Mouse (Mus musculus) midbrain, embryonic 11.5 days (tissue): ENCODE data around the gene Abca8b. TPM values are rescaled to one million over a fixed set of nuclear protein-coding genes. Genes with fewer than 3 reads are reported as not detected.
A peak's percentile ranks its signal among the peaks of the same experiment; 100 is the strongest.

Source experiments
- ATAC-seq: fragments of 200-750 bp; cut with Nextera tagmentation; 2 replicates; pipeline ENCODE4 v1.8.0; 2017; ENCODE audit warnings: moderate TSS enrichment, moderate library complexity; ENCODE audit not compliant: low FRiP score
- DNase-seq: peaks from one replicate; pipeline ENCODE4 v3.0.0; 2015; ENCODE audit warnings: low spot score; ENCODE audit errors: missing footprints
- H3K27ac ChIP-seq: fragments of 300-500 bp; sonication (generic); 2 replicates; pipeline ENCODE4 v1.5.1; 2014; ENCODE audit warnings: low read depth, low read length
- H3K27me3 ChIP-seq: fragments of 300-500 bp; sonication (generic); 2 replicates; pipeline ENCODE4 v1.6.1; 2014; ENCODE audit warnings: mild to moderate bottlenecking, low read length, moderate library complexity, mixed read lengths; ENCODE audit not compliant: control insufficient read depth, insufficient read depth
- H3K36me3 ChIP-seq: fragments of 300-500 bp; sonication (generic); 2 replicates; pipeline ENCODE4 v1.6.1; 2014; ENCODE audit warnings: mild to moderate bottlenecking, low read length, moderate library complexity, mixed read lengths; ENCODE audit not compliant: control insufficient read depth, insufficient read depth
- H3K4me1 ChIP-seq: fragments of 300-500 bp; sonication (generic); 2 replicates; pipeline ENCODE4 v1.6.1; 2014; ENCODE audit warnings: low read length; ENCODE audit not compliant: control insufficient read depth, insufficient read depth
- H3K4me2 ChIP-seq: fragments of 300-500 bp; sonication (generic); 2 replicates; pipeline ENCODE4 v1.6.1; 2014; ENCODE audit warnings: mild to moderate bottlenecking, moderate library complexity
- H3K4me3 ChIP-seq: fragments of 300-500 bp; sonication (generic); 2 replicates; pipeline ENCODE4 v1.5.1; 2014; ENCODE audit warnings: low read depth, low read length
- H3K9ac ChIP-seq: fragments of 300-500 bp; sonication (generic); 2 replicates; pipeline ENCODE4 v1.6.1; 2014; ENCODE audit warnings: low read length
- H3K9me3 ChIP-seq: fragments of 300-500 bp; sonication (generic); 2 replicates; pipeline ENCODE4 v1.6.1; 2016; ENCODE audit warnings: low read length; ENCODE audit not compliant: control insufficient read depth
- WGBS: fragments of 180-500 bp; shearing (Covaris S2); extraction: QIAGEN DNeasy Blood & Tissue Kit; methylation state at CpG from one replicate; pipeline ENCODE4 v1.1.7; 2014; 5-methylcytosine and 5-hydroxymethylcytosine counted together
- polyA plus RNA-seq: library from polyadenylated mRNA; unstranded; fragments of >200 nt; fragmentation: Nextera tagmentation; extraction: Ambion mirVana; gene quantifications from 2 replicates; pipeline ENCODE4 v1.2.1, GENCODE M21; 2014

Gene Abca8b
- polyA plus RNA-seq, 1 experiment from 2014 or later, result 0.31 TPM

- no peaks in the 10 kb centered on the region for H3K4me1 ChIP-seq
These were observed 106.0 kb downstream of the Abca8b start for GRCm38 (mm10) chr11:109889595-109889994.

DNA sequence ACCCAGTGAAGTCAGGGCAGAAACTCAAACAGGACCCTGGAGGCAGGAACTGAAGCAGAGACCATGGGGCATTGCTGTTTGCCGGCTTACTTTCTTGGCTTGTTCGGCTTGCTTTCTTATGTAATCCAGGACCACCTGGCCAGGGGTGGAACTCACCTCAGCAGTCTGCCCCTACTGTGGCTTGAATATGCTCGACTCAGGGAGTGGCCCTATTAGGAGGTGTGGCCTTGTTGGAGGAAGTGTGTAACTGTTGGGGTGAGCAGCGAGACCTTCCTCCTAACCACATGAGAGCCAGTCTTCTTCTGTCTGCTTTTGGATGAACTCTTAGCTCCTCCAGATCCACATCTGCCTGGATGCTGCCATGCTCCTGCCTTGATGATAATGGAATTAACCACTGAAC lies 108.9 kb downstream of the Abca8b start:
- 93% methylated on average over 4 of the region's 4 CpGs for WGBS
- no peaks in the 10 kb centered on the region for H3K9me3 ChIP-seq
- H3K4me2 ChIP-seq, result no peak overlapping the region
- ATAC-seq (no peak), DNase-seq (peak; percentile 28)
- no peak overlapping the region for H3K27ac ChIP-seq
- no peak overlapping the region for H3K9ac ChIP-seq
- H3K4me1 ChIP-seq, result no peaks in the 10 kb centered on the region
- H3K36me3 ChIP-seq, result no peaks in the 10 kb centered on the region
- no peak overlapping the region for H3K4me3 ChIP-seq
- no peaks in the 10 kb centered on the region for H3K27me3 ChIP-seq

More at GRCm38 (mm10) chr11:109889595-109889994, 106.0 kb downstream of the Abca8b start:
- Histone ChIP-seq H3K4me3 (no peak overlapping the region), H3K4me2 (no peak overlapping the region), H3K9ac (no peak overlapping the region), H3K36me3 (no peaks in the 10 kb centered on the region), H3K27me3 (no peaks in the 10 kb centered on the region), H3K9me3 (no peaks in the 10 kb centered on the region), H3K27ac (no peak overlapping the region)
- 94% methylated on average over 4 of the region's 4 CpGs for WGBS
- no peak for ATAC-seq
- peak; percentile 54 for DNase-seq

DNA sequence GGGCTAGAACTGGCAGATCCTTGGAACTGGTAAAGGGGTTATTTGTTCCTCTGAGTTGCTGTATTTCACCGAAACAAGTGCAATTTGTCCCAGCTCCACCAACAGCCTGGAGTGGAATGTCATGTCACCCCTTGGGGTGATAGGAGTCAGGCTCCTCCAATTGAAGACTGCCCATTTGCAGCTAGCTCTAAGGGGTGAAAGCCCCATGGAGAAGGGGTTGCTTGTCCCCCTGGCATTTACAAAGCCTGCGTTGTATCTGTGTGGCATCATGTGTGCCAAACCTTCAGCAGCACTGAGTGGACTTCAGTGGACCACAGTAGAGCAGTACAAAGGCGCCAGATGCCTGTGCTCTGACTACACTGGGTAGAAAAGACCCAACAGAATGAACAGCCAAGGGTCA lies 110.1 kb downstream of the Abca8b start:
- ATAC-seq, result no peak
- Histone ChIP-seq H3K4me3 (no peak overlapping the region), H3K27me3 (no peaks in the 10 kb centered on the region)

GRCm38 (mm10) chr11:109884801-109885200 lies 110.8 kb downstream of the Abca8b start:
- no peaks in the 10 kb centered on the region for H3K4me1 ChIP-seq
- DNase-seq (peak; percentile 39), ATAC-seq (no peak)
- 84% methylated on average over 4 of the region's 4 CpGs for WGBS
- H3K9me3 ChIP-seq, result no peaks in the 10 kb centered on the region
- H3K27me3 ChIP-seq, result no peaks in the 10 kb centered on the region
- no peak overlapping the region for H3K4me3 ChIP-seq
- H3K36me3 ChIP-seq, result no peaks in the 10 kb centered on the region
- no peak overlapping the region for H3K4me2 ChIP-seq
- H3K27ac ChIP-seq, result no peak overlapping the region
- no peak overlapping the region for H3K9ac ChIP-seq

More for the DNA sequence above, 110.1 kb downstream of the Abca8b start:
- no peaks in the 10 kb centered on the region for H3K9me3 ChIP-seq
- H3K9ac ChIP-seq, result no peak overlapping the region
- H3K36me3 ChIP-seq, result no peaks in the 10 kb centered on the region
- no peak overlapping the region for H3K27ac ChIP-seq
- peak; percentile 54 for DNase-seq
- H3K4me2 ChIP-seq, result no peak overlapping the region
- 89% methylated on average over 3 of the region's 3 CpGs for WGBS
- no peaks in the 10 kb centered on the region for H3K4me1 ChIP-seq

- Histone ChIP-seq H3K27me3 (no peaks in the 10 kb centered on the region), H3K36me3 (no peaks in the 10 kb centered on the region), H3K27ac (no peak overlapping the region), H3K4me2 (no peak overlapping the region), H3K9ac (no peak overlapping the region), H3K4me1 (no peaks in the 10 kb centered on the region), H3K4me3 (no peak overlapping the region), H3K9me3 (no peaks in the 10 kb centered on the region)
- DNase-seq (no peak), ATAC-seq (no peak)
- 58% methylated on average over 3 of the region's 3 CpGs for WGBS
These were observed 111.5 kb downstream of the Abca8b start for GRCm38 (mm10) chr11:109884126-109884525.

Other genes with a start within 250 kb of the Abca8b start
- gene 1700012B07Rik, start 167.8 kb downstream of the Abca8b start, polyA plus RNA-seq, result not detected in 2 replicates
- gene Abca8a, start 100.1 kb upstream of the Abca8b start, polyA plus RNA-seq, result not detected in 2 replicates
- gene Abca9, start 172.4 kb upstream of the Abca8b start, polyA plus RNA-seq, result 4.4 and 5.0 TPM in 2 replicates